Mouse (Mus musculus): ENCODE measurements around the gene Sppl3. TPM values are rescaled to one million over a fixed set of nuclear protein-coding genes. Genes with fewer than 3 reads are reported as not detected.

Gene Sppl3
- total and polyA plus RNA-seq, 2 experiments, result 8.7 to 24.0 TPM

DNA sequence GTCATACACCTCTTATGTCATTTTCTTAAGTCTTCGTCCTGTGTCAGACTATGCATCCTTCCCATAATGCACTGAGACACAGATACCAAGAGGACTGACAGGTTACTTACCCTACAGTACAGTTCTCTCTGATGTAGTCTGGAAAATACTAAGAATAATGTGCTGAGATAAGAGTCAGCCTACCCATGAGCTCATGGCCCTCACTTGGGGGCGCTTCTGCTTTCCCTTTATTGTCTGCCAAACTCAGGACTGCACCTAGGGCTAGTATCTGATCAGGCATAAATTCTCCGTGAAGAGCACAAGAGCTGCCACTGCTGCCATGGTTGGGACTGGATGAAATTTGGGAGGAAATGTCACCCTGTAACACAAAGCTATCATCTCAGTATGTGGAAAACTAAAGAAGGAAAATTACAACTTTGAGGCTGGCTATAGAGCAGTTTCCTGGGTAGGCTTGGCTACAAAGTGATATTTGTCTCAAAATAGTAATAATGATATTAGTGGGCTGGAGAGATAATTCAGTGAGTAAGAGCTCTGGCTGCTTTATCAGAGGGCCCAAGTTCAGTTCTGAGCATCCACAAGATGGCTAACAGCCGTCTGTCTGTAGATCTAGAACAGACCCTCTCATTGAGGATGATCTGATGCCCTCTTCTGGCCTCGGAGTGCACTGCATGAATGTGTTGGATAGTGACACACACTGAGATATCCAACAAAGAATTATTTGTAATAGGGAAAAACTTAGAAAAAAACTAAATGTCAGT, 65.4 kb downstream of the Sppl3 start:
- 59% methylated on average over 5 of the region's 5 CpGs for WGBS
- H3K9ac ChIP-seq (ENCODE audit: low read depth, low read length), result no peak overlapping the region
- no peak overlapping the region for H3K27ac ChIP-seq (replicated peaks; ENCODE audit: insufficient read depth, low read depth, low read length)
- no peaks in the 10 kb centered on the region for H3K27me3 ChIP-seq (ENCODE audit: control insufficient read depth, insufficient read depth, low read length)
- TF ChIP-seq CTCF (IDR thresholded peaks at IDR 0.05; ENCODE audit: low read depth, low read length), result peak; percentile 52
- TF ChIP-seq POLR2A (IDR thresholded peaks at IDR 0.05; ENCODE audit: extremely low read depth, insufficient read depth, low read length), result no peak
- no peak overlapping the region for H3K4me3 ChIP-seq (ENCODE audit: insufficient read depth, low read depth, low read length)
- peak; percentile 43 for DNase-seq (ENCODE audit: extremely low read depth, low read depth, low spot score)
- H3K4me1 ChIP-seq (ENCODE audit: control insufficient read depth, insufficient read depth, low read length), result peaks cover 6% of the 10 kb centered on the region; the same call in 1 of the 2 replicates
- peaks cover 10% of the 10 kb centered on the region for H3K36me3 ChIP-seq (ENCODE audit: control insufficient read depth, insufficient read depth, low read length)
- peaks cover 23% of the 10 kb centered on the region; the same call in 1 of the 2 replicates for H3K79me2 ChIP-seq (ENCODE audit: control insufficient read depth, insufficient read depth, low read length)

DNA sequence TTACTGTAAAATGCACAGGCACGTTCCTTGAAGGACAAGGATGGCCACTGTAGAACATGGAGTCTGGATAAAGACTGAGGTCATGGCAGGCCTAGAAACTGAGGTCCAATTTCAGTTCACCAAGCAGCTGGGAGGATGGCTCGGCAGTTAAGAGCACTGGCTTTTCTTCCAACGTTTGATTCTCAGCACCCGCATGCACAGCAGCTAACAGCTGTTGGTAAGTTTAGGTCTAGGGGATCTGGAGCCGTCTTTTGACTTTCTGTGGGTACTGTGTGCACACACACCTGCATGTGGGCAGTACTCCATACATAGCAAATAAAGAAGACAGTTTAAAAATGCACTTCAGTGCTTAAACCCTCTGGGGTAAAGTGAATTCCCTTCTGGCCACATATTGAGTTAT, 70.7 kb downstream of the Sppl3 start:
- Histone ChIP-seq H3K27ac (replicated peaks; ENCODE audit: insufficient read depth, low read depth, low read length) (no peak overlapping the region), H3K79me2 (ENCODE audit: control insufficient read depth, insufficient read depth, low read length) (peaks cover 10% of the 10 kb centered on the region; the same call in 1 of the 2 replicates), H3K27me3 (ENCODE audit: control insufficient read depth, insufficient read depth, low read length) (no peaks in the 10 kb centered on the region), H3K9ac (ENCODE audit: low read depth, low read length) (no peak overlapping the region), H3K4me1 (ENCODE audit: control insufficient read depth, insufficient read depth, low read length) (no peaks in the 10 kb centered on the region), H3K36me3 (ENCODE audit: control insufficient read depth, insufficient read depth, low read length) (peaks cover 23% of the 10 kb centered on the region; the same call in 1 of the 2 replicates), H3K4me3 (ENCODE audit: insufficient read depth, low read depth, low read length) (no peak overlapping the region)
- no peak for TF ChIP-seq CTCF (IDR thresholded peaks at IDR 0.05; ENCODE audit: low read depth, low read length)
- no peak for TF ChIP-seq POLR2A (IDR thresholded peaks at IDR 0.05; ENCODE audit: extremely low read depth, insufficient read depth, low read length)
- DNase-seq (ENCODE audit: extremely low read depth, low read depth, low spot score), result no peak
- 82% methylated on average over 5 of the region's 5 CpGs for WGBS

DNA sequence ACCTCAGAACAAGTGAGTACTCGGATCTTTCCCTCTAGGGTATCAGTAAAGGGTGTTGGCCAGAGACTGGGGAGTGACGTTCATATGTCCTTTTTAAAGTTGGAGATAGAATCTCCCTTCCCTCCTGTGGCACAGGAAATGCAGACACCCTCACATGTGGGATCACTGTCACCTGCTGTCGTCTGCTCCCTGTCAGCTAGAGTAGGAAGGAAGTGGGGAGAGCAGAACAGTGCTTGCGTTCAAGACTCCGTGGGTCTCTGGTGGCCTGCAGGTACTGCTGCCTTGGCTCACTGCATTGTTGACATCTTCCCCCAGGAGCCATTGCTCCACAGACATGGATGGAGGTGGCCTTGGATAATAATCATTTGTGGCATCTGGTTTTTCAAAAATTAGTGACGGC, 72.6 kb downstream of the Sppl3 start:
- Histone ChIP-seq H3K27ac (replicated peaks; ENCODE audit: insufficient read depth, low read depth, low read length) (no peak overlapping the region), H3K4me1 (ENCODE audit: control insufficient read depth, insufficient read depth, low read length) (no peaks in the 10 kb centered on the region), H3K36me3 (ENCODE audit: control insufficient read depth, insufficient read depth, low read length) (peaks cover 27% of the 10 kb centered on the region), H3K9ac (ENCODE audit: low read depth, low read length) (no peak overlapping the region), H3K4me3 (ENCODE audit: insufficient read depth, low read depth, low read length) (no peak overlapping the region), H3K79me2 (ENCODE audit: control insufficient read depth, insufficient read depth, low read length) (peaks cover 2% of the 10 kb centered on the region; the same call in 1 of the 2 replicates), H3K27me3 (ENCODE audit: control insufficient read depth, insufficient read depth, low read length) (no peaks in the 10 kb centered on the region)
- WGBS, result 83% methylated on average over 6 of the region's 6 CpGs
- TF ChIP-seq POLR2A (IDR thresholded peaks at IDR 0.05; ENCODE audit: extremely low read depth, insufficient read depth, low read length), result no peak
- TF ChIP-seq CTCF (IDR thresholded peaks at IDR 0.05; ENCODE audit: low read depth, low read length), result no peak
- DNase-seq (ENCODE audit: extremely low read depth, low read depth, low spot score), result no peak

DNA sequence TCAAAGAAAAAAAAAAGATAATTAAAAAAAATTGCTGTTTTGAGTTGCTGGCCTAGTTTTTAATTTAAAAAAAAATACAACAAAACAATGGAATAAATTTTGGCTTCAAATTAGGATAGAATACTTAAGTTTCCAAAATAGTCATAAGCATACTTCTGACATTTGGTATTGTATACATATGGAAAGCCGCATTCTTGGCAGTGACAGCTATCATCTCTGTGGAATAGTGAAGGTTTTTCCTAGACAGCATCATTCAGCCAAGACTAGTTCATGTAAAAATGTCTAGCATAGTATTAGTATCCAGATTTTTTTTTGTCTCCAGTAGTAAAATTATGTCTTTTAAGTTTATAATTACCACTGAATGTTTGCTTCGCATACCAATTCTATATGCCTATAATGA, 74.7 kb downstream of the Sppl3 start:
- no peaks in the 10 kb centered on the region for H3K4me1 ChIP-seq (ENCODE audit: control insufficient read depth, insufficient read depth, low read length)
- H3K27me3 ChIP-seq (ENCODE audit: control insufficient read depth, insufficient read depth, low read length), result no peaks in the 10 kb centered on the region
- over 99% methylated on average over 2 of the region's 2 CpGs for WGBS
- no peak for DNase-seq (ENCODE audit: extremely low read depth, low read depth, low spot score)
- peaks cover 6% of the 10 kb centered on the region; the same call in 1 of the 2 replicates for H3K79me2 ChIP-seq (ENCODE audit: control insufficient read depth, insufficient read depth, low read length)
- H3K27ac ChIP-seq (replicated peaks; ENCODE audit: insufficient read depth, low read depth, low read length), result no peak overlapping the region
- TF ChIP-seq POLR2A (IDR thresholded peaks at IDR 0.05; ENCODE audit: extremely low read depth, insufficient read depth, low read length) (no peak), CTCF (IDR thresholded peaks at IDR 0.05; ENCODE audit: low read depth, low read length) (no peak)
- no peak overlapping the region for H3K4me3 ChIP-seq (ENCODE audit: insufficient read depth, low read depth, low read length)
- H3K9ac ChIP-seq (ENCODE audit: low read depth, low read length), result no peak overlapping the region
- H3K36me3 ChIP-seq (ENCODE audit: control insufficient read depth, insufficient read depth, low read length), result peaks cover 41% of the 10 kb centered on the region

DNA sequence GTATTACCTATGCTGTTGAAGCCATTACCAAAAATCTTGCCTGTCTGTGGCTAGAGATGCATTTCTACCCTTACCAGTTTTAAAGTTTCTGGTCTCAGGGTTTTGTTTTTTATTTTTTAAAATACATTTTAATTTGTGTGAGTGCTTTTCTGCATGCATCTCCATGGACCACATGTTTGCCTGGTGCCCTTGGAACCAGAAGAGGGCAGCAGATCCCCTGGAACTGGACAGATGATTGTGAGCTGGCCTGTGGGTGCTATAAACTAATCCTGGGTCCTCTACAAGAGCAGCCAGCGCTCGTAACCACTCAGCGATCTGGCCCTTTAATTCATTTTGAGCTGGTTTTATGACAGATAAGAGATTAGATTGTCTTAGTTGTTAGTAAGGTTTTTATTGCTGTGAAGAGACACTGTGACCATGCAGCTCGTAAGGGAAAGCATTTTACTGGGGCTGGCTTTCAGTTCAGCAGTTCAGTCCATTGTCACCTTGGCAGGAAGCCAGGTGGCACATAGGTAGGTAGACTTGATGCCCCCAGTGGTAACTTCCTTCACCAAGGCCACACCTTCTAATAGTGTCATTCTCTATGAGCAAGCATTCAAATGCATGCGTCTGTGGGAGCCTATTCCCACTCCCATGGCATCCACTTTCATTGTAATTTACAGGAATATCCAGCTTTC, 78.8 kb downstream of the Sppl3 start:
- peaks cover 29% of the 10 kb centered on the region for H3K36me3 ChIP-seq (ENCODE audit: control insufficient read depth, insufficient read depth, low read length)
- TF ChIP-seq CTCF (IDR thresholded peaks at IDR 0.05; ENCODE audit: low read depth, low read length) (peak; percentile 26; the same call in 1 of the 2 replicates), POLR2A (IDR thresholded peaks at IDR 0.05; ENCODE audit: extremely low read depth, insufficient read depth, low read length) (no peak)

More for the DNA sequence above, 78.8 kb downstream of the Sppl3 start:
- H3K4me3 ChIP-seq (ENCODE audit: insufficient read depth, low read depth, low read length), result no peak overlapping the region
- H3K27me3 ChIP-seq (ENCODE audit: control insufficient read depth, insufficient read depth, low read length), result no peaks in the 10 kb centered on the region
- H3K4me1 ChIP-seq (ENCODE audit: control insufficient read depth, insufficient read depth, low read length), result no peaks in the 10 kb centered on the region
- no peak overlapping the region for H3K9ac ChIP-seq (ENCODE audit: low read depth, low read length)
- H3K79me2 ChIP-seq (ENCODE audit: control insufficient read depth, insufficient read depth, low read length), result peaks cover 6% of the 10 kb centered on the region; the same call in 1 of the 2 replicates
- no peak overlapping the region for H3K27ac ChIP-seq (replicated peaks; ENCODE audit: insufficient read depth, low read depth, low read length)
- no peak for DNase-seq (ENCODE audit: extremely low read depth, low read depth, low spot score)
- 91% methylated on average over 5 of the region's 5 CpGs for WGBS
